Mouse (Mus musculus) left cerebral cortex, postnatal 25 days (tissue): ENCODE results near the gene Gm28230. TPM values are rescaled to one million over a fixed set of nuclear protein-coding genes. Genes with fewer than 3 reads are reported as not detected.

Experiments
- DNase-seq, 2 experiments: peaks; one replicate each; pipeline ENCODE4 v3.0.0; 2022; ENCODE audit warnings: low spot score in 2 of 2, mixed read lengths in 1 of 2
- intact Hi-C: fragments of 180-260 bp; cut with DNase I; formaldehyde crosslinking; loops from one replicate; pipeline ENCODE4 v1.15.1; 2025
- total RNA-seq, 2 experiments: library from RNA; stranded (reverse); gene quantifications; 2 replicates each; pipeline ENCODE4 v1.2.3; 2021

Gene Gm28230
- total RNA-seq, 2 experiments from 2014 or later: not detected

DNA sequence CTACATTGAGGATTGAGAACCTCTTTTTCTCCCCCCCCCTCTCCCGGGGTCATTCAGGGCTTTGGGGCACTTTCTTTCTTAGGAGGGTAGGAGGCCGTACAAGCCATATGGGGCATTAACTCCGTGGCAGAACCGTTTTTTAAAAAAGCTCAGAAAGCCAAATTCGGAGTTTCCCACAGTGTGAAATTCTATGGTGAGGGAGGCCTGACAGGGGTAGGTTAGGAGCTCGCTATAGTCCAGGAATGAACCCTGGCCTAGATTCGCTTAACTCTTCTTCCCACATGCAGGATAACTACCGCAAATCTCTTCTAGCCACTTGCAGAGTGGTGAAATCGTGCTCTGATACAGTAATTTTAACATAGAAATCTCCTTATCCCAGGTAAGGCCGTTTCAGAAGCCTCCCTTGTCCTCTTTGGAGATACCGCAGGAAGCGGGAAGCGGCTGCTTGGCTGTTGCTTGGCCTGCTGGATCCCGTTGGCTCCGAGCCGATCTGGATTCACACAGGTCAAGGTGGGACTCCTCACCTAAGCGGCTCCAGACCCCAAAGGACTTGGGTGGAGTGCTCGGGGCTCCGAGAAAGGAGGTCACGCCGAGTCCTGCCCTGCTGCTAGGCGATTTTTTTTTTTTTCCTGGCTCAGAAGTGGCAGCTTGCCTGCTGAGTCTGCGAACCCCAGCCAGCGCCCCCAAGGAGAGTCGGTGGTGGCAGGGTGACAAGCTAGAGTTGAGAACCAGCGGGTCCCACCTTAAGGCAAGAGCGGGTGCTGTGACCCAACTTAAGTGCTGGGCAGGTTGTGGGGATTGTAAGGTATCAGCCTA is 8.7 kb downstream of the Gm28230 start:
- no peak for DNase-seq
- intact Hi-C loops: loop anchor here (10.0 kb wide), 1 partner anchor 1460 kb away; the partner anchor contains the start of gene Sp9

- DNase-seq: no peak
- intact Hi-C loops: loop anchor here (10.0 kb wide), 1 partner anchor 1461 kb away; the partner anchor contains the start of gene Sp9
These were observed 9.5 kb downstream of the Gm28230 start for GRCm38 (mm10) chr2:74735851-74736687.

DNA sequence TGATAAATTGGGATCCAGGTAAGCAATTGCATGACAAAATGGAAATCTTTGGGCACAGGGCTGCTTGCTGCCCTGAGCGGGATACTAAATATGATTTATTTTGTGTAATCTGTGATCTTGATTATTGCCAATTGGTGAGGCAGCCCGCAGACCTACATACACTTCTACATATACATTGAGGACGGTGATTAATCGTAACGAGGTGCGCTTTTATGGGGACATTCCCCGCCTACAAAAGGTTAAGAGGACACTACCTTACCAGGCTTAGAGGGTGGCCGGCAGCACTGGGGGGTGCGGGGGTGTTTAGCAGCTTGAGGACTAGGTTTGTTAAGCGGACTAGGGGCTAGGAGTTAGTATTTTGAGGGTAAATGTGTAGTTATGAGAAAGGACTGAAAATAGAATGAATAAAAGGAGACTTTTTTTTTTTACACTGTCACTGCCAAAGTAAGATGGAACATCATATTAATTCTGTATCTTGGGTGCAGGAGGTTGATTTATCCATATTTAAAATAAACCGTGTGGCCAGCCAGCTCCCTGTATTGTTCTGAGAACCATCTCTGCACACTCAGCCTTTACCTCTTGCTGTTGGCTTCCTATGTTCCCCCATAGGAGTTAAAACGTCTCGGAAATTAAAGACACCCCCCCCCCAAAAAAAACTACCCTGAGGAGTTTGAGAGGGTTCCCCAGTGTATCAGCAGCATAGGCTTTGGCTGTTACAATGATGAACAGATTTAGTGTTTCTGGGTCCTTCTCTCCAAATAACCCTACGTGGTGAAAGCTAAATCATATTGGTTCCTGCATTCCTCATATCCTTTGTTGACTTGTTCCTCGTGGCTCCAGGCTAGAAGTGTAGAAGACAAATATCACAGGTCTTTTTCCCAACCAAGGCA is 10.4 kb downstream of the Gm28230 start:
- intact Hi-C loops: loop anchor here (10.0 kb wide), 1 partner anchor 1462 kb away; the partner anchor contains the start of gene Sp9
- no peak for DNase-seq

DNA sequence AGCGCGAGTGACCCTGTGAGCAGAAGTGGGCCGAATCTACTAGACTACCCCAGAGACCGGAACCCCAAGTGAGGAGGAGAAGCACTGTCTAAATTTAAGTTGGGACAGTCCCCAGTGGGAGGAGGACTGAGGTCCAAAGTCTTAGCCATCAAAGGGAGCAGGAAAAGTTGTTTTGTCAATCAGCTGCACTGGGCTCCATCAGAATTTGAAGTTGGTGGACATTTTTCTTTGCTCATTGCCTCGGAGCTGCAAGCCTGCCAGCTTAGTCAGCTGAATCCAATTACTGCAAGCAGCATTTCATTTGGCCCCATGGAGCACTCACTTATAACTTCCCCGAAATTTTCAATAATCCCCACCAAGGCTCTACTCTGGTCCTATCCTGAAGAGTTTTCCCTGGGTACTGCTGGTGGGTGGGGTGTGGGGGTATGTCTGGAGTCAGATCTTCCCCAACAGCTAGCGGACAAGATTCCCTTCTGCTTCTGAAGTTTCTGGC is 11.1 kb downstream of the Gm28230 start:
- intact Hi-C loops: loop anchor here (10.0 kb wide), 1 partner anchor 1463 kb away; the partner anchor contains the start of gene Sp9
- no peak for DNase-seq

GRCm38 (mm10) chr2:74738623-74739475 is 12.3 kb downstream of the Gm28230 start:
- no peak for DNase-seq
- intact Hi-C loops: loop anchor here (10.0 kb wide), 1 partner anchor 1464 kb away; the partner anchor contains the start of gene Sp9

- intact Hi-C loops: loop anchor here (10.0 kb wide), 1 partner anchor 1465 kb away; the partner anchor contains the start of gene Sp9
- no peak for DNase-seq
These were observed 12.9 kb downstream of the Gm28230 start for GRCm38 (mm10) chr2:74739476-74739800.

GRCm38 (mm10) chr2:74739869-74740268 is 13.3 kb downstream of the Gm28230 start:
- intact Hi-C loops: loop anchor here (10.0 kb wide), 2 partner anchors 685 to 1465 kb away; partner anchors contain the start of gene Sp9
- no peak for DNase-seq

DNA sequence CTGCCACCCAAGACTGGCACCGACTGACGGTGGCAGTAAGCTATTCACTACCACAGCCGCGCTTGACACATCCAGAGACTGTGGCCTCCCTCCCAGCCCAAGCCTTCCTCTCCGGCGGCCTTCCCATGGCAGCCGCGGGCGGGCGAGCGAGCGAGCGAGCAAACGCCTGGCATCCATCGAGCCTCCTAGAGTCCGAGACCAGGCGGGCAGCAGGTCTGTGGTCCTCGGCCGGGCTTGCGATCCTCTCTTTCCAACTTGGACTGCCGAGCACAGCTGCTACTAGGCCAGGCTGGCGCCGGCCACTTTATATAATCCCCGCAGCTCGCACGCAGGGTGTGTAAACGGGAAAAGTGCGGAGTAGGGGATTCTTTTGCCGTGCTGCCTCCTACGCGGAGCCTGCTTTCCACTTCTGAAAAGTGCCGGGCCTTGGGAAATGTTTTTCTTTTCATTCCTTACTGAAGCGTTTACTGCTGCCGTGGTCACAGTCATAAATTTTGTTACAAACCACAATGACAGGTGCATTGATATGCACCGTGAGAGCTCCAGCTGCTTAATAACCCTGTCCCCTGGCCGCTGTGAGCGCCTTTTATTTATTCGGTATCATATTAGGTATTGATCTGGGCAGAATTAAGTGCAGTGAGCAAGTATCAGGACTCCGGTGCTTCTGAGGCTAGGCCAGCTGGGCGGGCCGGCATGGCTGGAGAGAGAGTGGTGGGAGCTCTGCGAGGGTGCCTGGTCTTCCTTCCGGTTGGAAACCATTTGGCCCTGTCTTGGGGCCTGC is 14.0 kb downstream of the Gm28230 start:
- intact Hi-C loops: loop anchor here (10.0 kb wide), 1 partner anchor 684 kb away; no protein-coding TSS in a partner anchor
- no peak for DNase-seq

GRCm38 (mm10) chr2:74741252-74741978 is 14.9 kb downstream of the Gm28230 start:
- no peak for DNase-seq
- intact Hi-C loops: loop anchor here (10.0 kb wide), 1 partner anchor 683 kb away; no protein-coding TSS in a partner anchor

DNA sequence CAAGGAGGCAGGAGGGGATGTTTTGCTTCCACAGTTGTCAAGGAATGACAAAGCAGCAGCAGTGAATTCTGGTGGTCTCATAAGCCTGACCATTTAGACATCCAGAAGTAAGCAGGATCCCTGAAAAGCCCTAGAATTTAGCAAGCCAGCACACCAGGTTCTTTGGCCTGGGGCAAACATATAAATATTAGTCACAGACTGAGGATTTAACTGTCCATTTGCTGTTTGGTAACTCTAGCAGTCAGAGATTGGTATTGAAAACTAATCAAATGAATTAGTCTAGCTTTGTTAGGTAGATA is 15.4 kb downstream of the Gm28230 start:
- intact Hi-C loops: loop anchor here (10.0 kb wide), 1 partner anchor 683 kb away; no protein-coding TSS in a partner anchor

DNA sequence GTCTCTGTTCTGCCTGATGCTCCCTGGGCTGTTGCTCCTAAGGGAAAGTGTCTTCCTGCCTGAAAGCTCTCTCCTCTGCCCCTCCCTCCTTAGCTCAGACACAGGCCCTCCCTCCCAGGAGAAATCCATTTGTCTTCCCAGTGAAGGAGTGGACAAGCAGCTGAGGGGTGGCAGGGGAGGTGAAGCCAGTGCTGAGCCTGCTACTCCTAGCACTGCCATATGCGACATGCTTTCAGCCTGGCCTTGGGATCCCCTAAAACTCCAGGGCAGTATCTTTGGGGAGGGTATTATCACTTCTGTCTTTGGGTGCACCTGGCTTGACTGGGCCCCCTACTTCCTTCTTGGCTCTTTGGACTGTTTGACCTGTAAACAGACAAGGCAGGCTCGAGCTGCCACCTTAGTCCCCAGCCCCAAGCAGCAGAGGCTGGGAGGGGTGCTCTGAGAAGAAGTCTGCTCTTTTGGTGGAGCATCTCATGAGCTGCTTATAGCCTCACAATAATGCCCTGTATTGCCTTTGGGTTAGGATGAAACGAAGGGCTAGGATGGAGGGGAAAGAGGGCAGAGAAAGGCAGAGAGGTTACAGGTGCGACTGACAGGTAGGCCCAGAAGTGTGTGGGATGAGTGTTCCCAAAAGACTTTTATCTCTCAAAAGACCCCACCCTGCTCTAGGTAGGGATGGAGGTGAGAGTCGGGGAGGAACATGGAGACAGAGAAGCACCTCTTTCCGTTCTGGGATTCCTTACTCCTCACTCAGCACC is 19.2 kb downstream of the Gm28230 start:
- no peak for DNase-seq
- intact Hi-C loops: loop anchor here (5.0 to 10.0 kb wide), 2 partner anchors 93 to 679 kb away; no protein-coding TSS in a partner anchor

More for the DNA sequence above, 15.4 kb downstream of the Gm28230 start:
- no peak for DNase-seq

DNA sequence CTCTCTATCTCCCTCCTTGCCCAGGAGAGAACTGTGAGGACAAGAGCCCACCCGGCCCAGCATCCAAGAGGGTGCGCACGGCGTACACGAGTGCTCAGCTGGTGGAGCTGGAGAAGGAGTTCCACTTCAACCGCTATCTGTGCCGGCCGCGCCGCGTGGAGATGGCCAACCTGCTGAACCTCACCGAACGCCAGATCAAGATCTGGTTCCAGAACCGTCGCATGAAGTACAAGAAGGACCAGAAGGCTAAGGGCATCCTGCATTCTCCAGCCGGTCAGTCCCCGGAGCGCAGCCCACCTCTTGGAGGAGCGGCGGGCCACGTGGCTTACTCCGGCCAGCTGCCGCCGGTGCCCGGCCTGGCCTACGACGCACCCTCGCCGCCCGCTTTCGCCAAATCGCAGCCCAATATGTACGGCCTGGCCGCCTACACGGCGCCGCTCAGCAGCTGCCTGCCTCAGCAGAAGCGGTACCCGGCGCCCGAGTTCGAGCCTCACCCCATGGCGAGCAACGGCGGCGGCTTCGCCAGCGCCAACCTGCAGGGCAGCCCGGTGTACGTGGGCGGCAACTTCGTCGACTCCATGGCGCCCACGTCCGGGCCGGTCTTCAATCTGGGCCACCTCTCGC is 19.9 kb downstream of the Gm28230 start:
- DNase-seq: no peak
- intact Hi-C loops: loop anchor here (5.0 to 10.0 kb wide), 2 partner anchors 94 to 678 kb away; no protein-coding TSS in a partner anchor

DNA sequence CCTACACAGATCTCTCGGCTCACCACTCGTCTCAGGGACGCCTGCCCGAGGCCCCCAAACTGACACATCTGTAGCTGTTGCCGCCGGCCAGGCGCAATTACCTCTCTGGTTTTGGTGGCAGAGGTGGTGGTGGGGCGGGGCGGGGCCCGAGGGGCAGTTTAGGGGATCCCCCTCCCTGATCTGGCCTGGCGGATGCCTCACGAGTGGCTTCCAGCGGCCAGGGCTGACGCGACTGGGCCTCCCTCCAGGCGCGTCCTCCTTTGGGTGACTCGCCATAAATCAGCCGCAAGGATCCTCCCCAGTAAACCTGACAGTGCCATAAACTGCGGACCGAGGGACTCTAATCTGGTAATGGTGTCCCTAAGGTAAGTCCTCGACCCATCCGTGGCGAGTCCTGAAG is 20.5 kb downstream of the Gm28230 start:
- DNase-seq: no peak
- intact Hi-C loops: loop anchor here (5.0 to 10.0 kb wide), 2 partner anchors 95 to 678 kb away; no protein-coding TSS in a partner anchor

DNA sequence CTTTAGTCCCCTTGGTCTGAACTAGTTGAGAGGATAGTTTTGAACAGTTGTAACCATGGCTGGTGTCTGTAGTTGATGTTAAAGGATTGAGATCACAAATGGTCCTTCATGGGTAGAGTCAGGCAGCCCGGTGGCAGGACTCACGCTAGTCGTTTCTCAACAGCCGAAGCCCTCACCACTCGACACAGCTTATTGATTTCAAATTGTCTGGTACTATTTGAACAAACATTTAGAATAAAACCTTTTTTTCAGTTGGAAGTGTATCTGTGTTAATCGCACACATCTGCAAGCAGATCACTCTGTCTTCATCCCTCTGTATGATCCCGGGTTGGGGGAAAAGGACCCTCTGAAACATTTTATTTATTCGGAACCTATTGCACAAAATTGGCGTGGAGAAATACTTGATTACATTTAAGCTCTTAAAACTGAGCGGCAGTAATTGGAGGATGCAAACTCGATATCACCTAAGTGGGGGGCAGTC is 21.2 kb downstream of the Gm28230 start:
- intact Hi-C loops: loop anchor here (5.0 to 10.0 kb wide), 2 partner anchors 95 to 677 kb away; no protein-coding TSS in a partner anchor
- DNase-seq: no peak

- intact Hi-C loops: loop anchor here (5.0 to 10.0 kb wide), 2 partner anchors 96 to 676 kb away; no protein-coding TSS in a partner anchor
- no peak for DNase-seq
These were observed 22.0 kb downstream of the Gm28230 start for GRCm38 (mm10) chr2:74748436-74748995.
